Mouse (Mus musculus): ENCODE results near the gene Ubr4. TPM values are rescaled to one million over a fixed set of nuclear protein-coding genes. Genes with fewer than 3 reads are reported as not detected.

The Ubr4 gene
- total and polyA plus RNA-seq, 3 experiments = 81.9 to 270 (median 177) TPM

GRCm38 (mm10) chr4:139505716-139506115 lies 153.3 kb downstream of the Ubr4 start:
- Histone ChIP-seq H3K79me2 (ENCODE audit: control insufficient read depth, insufficient read depth, low read length, poor library complexity) (no peaks in the 10 kb centered on the region), H3K36me3 (ENCODE audit: control insufficient read depth in 1 of 2, insufficient read depth in 2 of 2, low read length in 2 of 2) (no peaks in the 10 kb centered on the region), H3K27ac (ENCODE audit: control insufficient read depth, low read depth, low read length) (no peak overlapping the region), H3K9me3 (replicated peaks; ENCODE audit: insufficient read depth, low read length) (no peaks in the 10 kb centered on the region), H3K4me3 (ENCODE audit: control insufficient read depth in 1 of 2, insufficient read depth in 1 of 2, low read depth in 2 of 2, low read length in 2 of 2) (no peak overlapping the region), H3K9ac (ENCODE audit: control insufficient read depth, low read depth, low read length, poor library complexity, severe bottlenecking) (no peak overlapping the region), H3K27me3 (ENCODE audit: control insufficient read depth in 1 of 2, insufficient read depth in 2 of 2, low read length in 2 of 2) (no peaks in the 10 kb centered on the region), H3K4me1 (ENCODE audit: control insufficient read depth in 1 of 2, insufficient read depth in 2 of 2, low read length in 2 of 2) (peaks cover 0 to 9% of the 10 kb centered on the region in 2 experiments; a peak in 2 of 4 replicates)
- TF ChIP-seq HCFC1 (IDR thresholded peaks at IDR 0.05; ENCODE audit: low read depth, low read length) (no peak), CTCF (IDR thresholded peaks at IDR 0.05 in 2 of 3, conservative IDR thresholded peaks at IDR 0.05 in 1 of 3; ENCODE audit: control insufficient read depth in 1 of 3, insufficient read depth in 1 of 3, low read depth in 2 of 3, low read length in 3 of 3, poor library complexity in 1 of 3, severe bottlenecking in 1 of 3) (no peak)
- no peak for DNase-seq (ENCODE audit: low read depth, low spot score)

- no peaks in the 10 kb centered on the region for H3K27me3 ChIP-seq (ENCODE audit: control insufficient read depth in 1 of 2, insufficient read depth in 2 of 2, low read length in 2 of 2)
- no peak for TF ChIP-seq CHD2 (IDR thresholded peaks at IDR 0.05; ENCODE audit: low read length)
- TF ChIP-seq SMC3 (IDR thresholded peaks at IDR 0.05; ENCODE audit: low read depth, low read length) = no peak
- TF ChIP-seq NELFE (IDR thresholded peaks at IDR 0.05; ENCODE audit: low read depth, low read length) = no peak
- no peak for TF ChIP-seq TCF12 (IDR thresholded peaks at IDR 0.05; ENCODE audit: low read depth, low read length)
- TF ChIP-seq MYB (IDR thresholded peaks at IDR 0.05; ENCODE audit: low read depth, low read length) = no peak
- no peak for TF ChIP-seq POLR2A (IDR thresholded peaks at IDR 0.05; ENCODE audit: control insufficient read depth in 1 of 2, insufficient read depth in 1 of 2, low read depth in 1 of 2, low read length in 2 of 2, poor library complexity in 1 of 2)
- TF ChIP-seq MEF2A (IDR thresholded peaks at IDR 0.05; ENCODE audit: extremely low read depth, insufficient replicate concordance, low read depth, low read length, poor library complexity, severe bottlenecking) = no peak
- TF ChIP-seq JUND (IDR thresholded peaks at IDR 0.05; ENCODE audit: low read depth, low read length) = no peak
- TF ChIP-seq EP300 (IDR thresholded peaks at IDR 0.05; ENCODE audit: low read depth in 1 of 2, low read length in 2 of 2) = no peak
- no peaks in the 10 kb centered on the region for H3K36me3 ChIP-seq (ENCODE audit: control insufficient read depth in 1 of 2, insufficient read depth in 2 of 2, low read length in 2 of 2)
- H3K4me1 ChIP-seq (ENCODE audit: control insufficient read depth in 1 of 2, insufficient read depth in 2 of 2, low read length in 2 of 2) = peaks cover 0 to 9% of the 10 kb centered on the region in 2 experiments; a peak in 2 of 4 replicates
- DNase-seq (ENCODE audit: low read depth, low spot score) = no peak
- H3K79me2 ChIP-seq (ENCODE audit: control insufficient read depth, insufficient read depth, low read length, poor library complexity) = no peaks in the 10 kb centered on the region
- no peak overlapping the region for H3K27ac ChIP-seq (ENCODE audit: control insufficient read depth, low read depth, low read length)
- no peak overlapping the region for H3K9ac ChIP-seq (ENCODE audit: control insufficient read depth, low read depth, low read length, poor library complexity, severe bottlenecking)
- no peaks in the 10 kb centered on the region for H3K9me3 ChIP-seq (replicated peaks; ENCODE audit: insufficient read depth, low read length)
- H3K4me3 ChIP-seq (ENCODE audit: control insufficient read depth in 1 of 2, insufficient read depth in 1 of 2, low read depth in 2 of 2, low read length in 2 of 2) = no peak overlapping the region
Observed at GRCm38 (mm10) chr4:139506727-139507126, 154.3 kb downstream of the Ubr4 start.

- no peaks in the 10 kb centered on the region for H3K79me2 ChIP-seq (ENCODE audit: control insufficient read depth, insufficient read depth, low read length, poor library complexity)
- no peak overlapping the region for H3K27ac ChIP-seq (ENCODE audit: control insufficient read depth, low read depth, low read length)
- TF ChIP-seq USF1 (IDR thresholded peaks at IDR 0.05; ENCODE audit: low read depth, low read length) (no peak), TBP (IDR thresholded peaks at IDR 0.05; ENCODE audit: low read depth, low read length) (no peak), ZC3H11A (IDR thresholded peaks at IDR 0.05; ENCODE audit: low read depth, low read length) (no peak), UBTF (IDR thresholded peaks at IDR 0.05; ENCODE audit: borderline replicate concordance, insufficient read depth, low read depth, low read length) (no peak), NELFE (IDR thresholded peaks at IDR 0.05; ENCODE audit: low read depth, low read length) (no peak), POLR2AphosphoS5 (IDR thresholded peaks at IDR 0.05; ENCODE audit: borderline replicate concordance, low read depth, low read length) (no peak), MXI1 (IDR thresholded peaks at IDR 0.05; ENCODE audit: low read depth, low read length) (no peak), MYC (IDR thresholded peaks at IDR 0.05; ENCODE audit: low read depth, low read length) (no peak), CHD2 (IDR thresholded peaks at IDR 0.05; ENCODE audit: low read length) (no peak), ZMIZ1 (IDR thresholded peaks at IDR 0.05; ENCODE audit: low read depth, low read length) (no peak), EP300 (IDR thresholded peaks at IDR 0.05; ENCODE audit: low read depth in 1 of 2, low read length in 2 of 2) (no peak), CHD1 (IDR thresholded peaks at IDR 0.05; ENCODE audit: low read depth, low read length) (no peak), TCF12 (IDR thresholded peaks at IDR 0.05; ENCODE audit: low read depth, low read length) (no peak), MYB (IDR thresholded peaks at IDR 0.05; ENCODE audit: low read depth, low read length) (no peak), JUND (IDR thresholded peaks at IDR 0.05; ENCODE audit: low read depth, low read length) (no peak), ELF1 (IDR thresholded peaks at IDR 0.05; ENCODE audit: low read depth, low read length) (no peak), E2F4 (IDR thresholded peaks at IDR 0.05; ENCODE audit: borderline replicate concordance, low read depth, low read length) (no peak), MAZ (IDR thresholded peaks at IDR 0.05; ENCODE audit: low read depth, low read length) (no peak), BHLHE40 (IDR thresholded peaks at IDR 0.05; ENCODE audit: borderline replicate concordance, low read depth, low read length) (no peak)
- DNase-seq (ENCODE audit: low read depth, low spot score) = no peak
- no peak overlapping the region for H3K4me3 ChIP-seq (ENCODE audit: control insufficient read depth in 1 of 2, insufficient read depth in 1 of 2, low read depth in 2 of 2, low read length in 2 of 2)
- no peaks in the 10 kb centered on the region for H3K27me3 ChIP-seq (ENCODE audit: control insufficient read depth in 1 of 2, insufficient read depth in 2 of 2, low read length in 2 of 2)
- no peaks in the 10 kb centered on the region for H3K9me3 ChIP-seq (replicated peaks; ENCODE audit: insufficient read depth, low read length)
- peaks cover 5 to 23% of the 10 kb centered on the region in 2 experiments for H3K4me1 ChIP-seq (ENCODE audit: control insufficient read depth in 1 of 2, insufficient read depth in 2 of 2, low read length in 2 of 2)
- no peak overlapping the region for H3K9ac ChIP-seq (ENCODE audit: control insufficient read depth, low read depth, low read length, poor library complexity, severe bottlenecking)
- H3K36me3 ChIP-seq (ENCODE audit: control insufficient read depth in 1 of 2, insufficient read depth in 2 of 2, low read length in 2 of 2) = peaks cover 0 to 3% of the 10 kb centered on the region in 2 experiments; a peak in 2 of 4 replicates
Observed at GRCm38 (mm10) chr4:139509069-139509468, 156.7 kb downstream of the Ubr4 start.

All from MEL (cell line).